Mouse (Mus musculus) midbrain, embryonic 16.5 days (tissue): ENCODE measurements around the gene Dcn. TPM values are rescaled to one million over a fixed set of nuclear protein-coding genes. Genes with fewer than 3 reads are reported as not detected.

Source experiments
- polyA plus RNA-seq: library from polyadenylated mRNA; unstranded; fragments of >200 nt; fragmentation: Nextera tagmentation; extraction: Ambion mirVana; gene quantifications from 2 replicates; pipeline ENCODE4 v1.2.1, GENCODE M21; 2015

Dcn gene
- polyA plus RNA-seq, 1 experiment from 2014 or later, result 45.0 TPM

Other genes with a start within 250 kb of the Dcn start
- gene Lum, start 85.5 kb downstream of the Dcn start, polyA plus RNA-seq, result 11.3 and 12.9 TPM in 2 replicates
- not detected in 2 replicates for gene Kera, start 127.3 kb downstream of the Dcn start, polyA plus RNA-seq
- 0.16 and 0.57 TPM in 2 replicates for gene Epyc, start 164.5 kb downstream of the Dcn start, polyA plus RNA-seq
- gene Ccer1, start 213.4 kb downstream of the Dcn start, polyA plus RNA-seq, result not detected in 2 replicates
- not detected in 2 replicates for gene C030005K15Rik, start 247.1 kb downstream of the Dcn start, polyA plus RNA-seq